Mouse (Mus musculus) heart, adult 18-20 months (tissue): ENCODE results near the gene Fam161a. TPM values are rescaled to one million over a fixed set of nuclear protein-coding genes. Genes with fewer than 3 reads are reported as not detected.
"Not testable (repeated sequence)": the region's sequence is repeated elsewhere in the genome, so short reads cannot be mapped to it uniquely, and the experiment has no call there.

Source experiments
- DNase-seq, 2 experiments: peaks; one replicate each; pipeline ENCODE4 v3.0.0; 2021 to 2022; ENCODE audit warnings: mixed read lengths in 1 of 2
- total RNA-seq, 2 experiments: library from RNA; stranded (reverse); gene quantifications; 2 replicates each; pipeline ENCODE4 v1.2.3; 2021

Gene Fam161a
- total RNA-seq, 2 experiments from 2014 or later: 1.3 to 2.6 TPM

- DNase-seq: no peak
Measured at GRCm38 (mm10) chr11:23049642-23050041, 42.3 kb downstream of the Fam161a start.

DNA sequence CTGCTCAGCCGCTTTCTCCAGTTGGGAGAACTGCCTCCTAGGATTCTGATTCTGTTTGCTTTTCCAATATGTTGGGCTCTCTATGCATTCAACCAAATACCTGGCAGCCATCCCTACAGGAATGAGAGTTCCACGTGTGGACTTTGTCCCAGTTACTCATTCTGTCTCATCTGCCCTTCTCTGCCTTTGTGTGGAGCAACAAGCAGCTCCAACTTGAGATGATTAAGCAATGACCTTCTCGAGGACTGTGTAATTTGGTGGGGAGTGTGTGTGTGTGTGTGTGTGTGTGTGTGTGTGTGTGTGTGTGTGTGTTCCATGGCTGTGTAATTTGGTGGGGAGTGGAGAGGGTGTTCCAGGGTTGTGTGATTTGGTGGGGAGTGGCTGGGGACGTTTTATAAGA lies 45.0 kb downstream of the Fam161a start:
- DNase-seq: no peak

- no peak for DNase-seq
Measured at GRCm38 (mm10) chr11:23063153-23063552, 55.8 kb downstream of the Fam161a start.

- DNase-seq: no peak
Measured at GRCm38 (mm10) chr11:23063857-23064256, 56.5 kb downstream of the Fam161a start.

DNA sequence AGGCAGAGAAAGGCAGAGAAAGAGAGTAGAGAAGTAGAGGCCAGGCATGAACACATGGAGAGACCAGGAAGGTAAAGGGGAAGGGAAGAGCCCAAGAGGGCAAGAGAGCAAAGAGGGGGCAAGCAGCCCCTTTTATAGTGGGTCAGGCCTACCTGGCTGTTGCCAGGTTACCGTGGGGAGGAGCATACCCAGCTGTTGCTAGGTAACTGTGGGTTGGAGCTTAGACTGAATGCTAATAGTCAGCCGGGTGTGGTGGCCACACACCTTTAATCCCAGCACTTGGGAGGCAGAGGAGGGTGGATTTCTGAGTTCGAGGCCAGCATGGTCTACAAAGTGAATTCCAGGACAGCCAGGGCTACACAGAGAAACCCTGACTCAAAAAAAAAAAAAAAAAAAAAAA lies 56.9 kb downstream of the Fam161a start:
- not testable (repeated sequence) for DNase-seq

DNA sequence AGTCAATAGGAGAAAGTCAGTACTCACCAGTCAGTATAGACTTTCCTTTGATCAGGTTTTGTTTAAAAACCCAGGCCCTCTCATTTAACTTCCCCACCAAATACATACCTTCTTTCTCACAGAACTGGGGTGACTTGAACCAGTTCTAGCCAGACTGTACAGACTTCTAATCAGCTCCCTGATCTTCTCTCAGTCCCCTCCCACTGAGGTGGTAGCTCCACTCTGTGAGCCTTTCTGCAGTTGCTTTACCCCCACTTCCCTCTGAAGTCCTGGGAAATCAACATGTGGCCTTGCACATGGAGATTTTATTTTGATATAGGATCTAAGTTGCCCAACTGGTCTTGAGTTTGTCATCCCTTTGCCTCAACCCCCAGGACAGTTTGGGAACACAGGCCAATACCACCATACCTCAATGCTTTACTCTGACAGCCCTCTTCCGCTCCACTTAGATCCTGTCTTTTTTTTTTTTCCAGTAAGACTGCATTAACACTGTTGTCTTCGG lies 57.9 kb downstream of the Fam161a start:
- DNase-seq: no peak

DNA sequence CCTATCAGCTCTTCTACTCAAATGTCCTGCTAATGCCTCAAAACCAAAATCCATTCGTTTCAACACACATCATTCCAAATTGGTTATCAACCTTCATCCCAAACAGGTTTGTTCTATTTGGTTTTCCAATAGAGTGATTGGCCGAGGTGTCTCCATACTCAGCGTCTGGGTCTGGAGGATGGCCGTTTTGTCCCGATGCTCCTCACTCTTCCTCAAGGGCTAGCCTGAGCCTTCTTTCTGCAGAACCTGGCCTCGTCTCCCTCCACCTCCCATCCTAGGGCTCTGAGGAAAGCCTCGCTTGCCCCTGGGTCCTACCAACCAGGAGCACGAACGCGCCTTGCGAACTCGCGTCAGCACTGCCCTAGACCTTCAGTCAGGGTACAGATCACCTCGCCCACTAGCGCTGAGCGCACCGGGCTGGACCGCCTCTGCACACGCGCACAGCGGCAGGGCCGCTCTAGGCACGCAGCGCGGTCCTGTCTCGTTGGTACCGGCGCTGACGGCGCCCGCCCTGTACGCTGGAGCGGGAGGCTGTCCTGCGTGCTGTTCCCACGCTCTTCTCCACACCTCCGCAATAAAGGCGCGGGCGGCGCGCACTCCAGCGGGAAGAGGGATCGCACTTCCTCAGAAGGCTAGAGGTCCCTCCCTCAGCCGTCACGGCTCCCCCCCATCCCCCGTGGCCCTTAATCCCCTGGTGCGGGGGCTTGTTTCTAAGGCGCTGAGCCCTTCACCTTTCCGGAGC lies 60.2 kb downstream of the Fam161a start:
- peak; percentile 88 to 93 for DNase-seq

DNA sequence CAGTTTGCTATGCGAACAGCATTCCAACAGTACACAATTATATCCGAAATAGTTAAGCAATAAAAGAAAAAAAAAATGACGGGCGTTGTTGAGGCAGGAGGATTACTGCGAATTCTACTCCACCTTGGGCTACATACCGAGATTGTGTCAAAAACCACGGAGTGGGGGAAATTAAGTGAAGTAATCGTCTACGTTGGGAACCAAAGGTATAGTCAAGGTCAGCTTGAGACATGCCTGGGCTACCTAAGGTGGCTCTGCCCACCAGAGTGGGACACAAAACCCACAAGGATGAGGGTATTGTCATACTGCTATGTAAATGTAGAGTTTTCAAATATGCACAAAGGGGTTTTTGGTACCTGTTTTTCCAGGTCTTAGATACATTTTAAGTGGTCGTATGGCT lies 60.9 kb downstream of the Fam161a start:
- no peak for DNase-seq

- not testable (repeated sequence) for DNase-seq
Measured at GRCm38 (mm10) chr11:23068986-23069385, 61.7 kb downstream of the Fam161a start.

DNA sequence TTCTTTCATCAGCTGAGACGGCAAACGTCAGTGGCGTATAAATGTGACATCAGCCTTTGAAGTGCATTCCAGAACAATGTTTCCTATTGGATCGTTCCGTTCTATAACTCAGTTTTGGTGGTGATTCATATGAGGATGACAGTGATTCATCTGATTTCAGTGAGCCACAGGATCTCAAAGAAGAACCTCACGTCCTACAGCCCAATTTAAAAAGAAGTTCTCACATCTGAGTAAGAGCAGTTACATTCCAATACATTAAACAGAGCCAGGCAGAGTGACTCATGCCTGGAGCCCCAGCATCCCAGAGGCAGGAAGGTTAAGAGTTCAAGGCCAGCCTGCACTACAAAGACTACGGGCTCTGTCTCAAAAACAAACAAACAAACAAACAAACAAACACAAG lies 67.5 kb downstream of the Fam161a start:
- no peak for DNase-seq

DNA sequence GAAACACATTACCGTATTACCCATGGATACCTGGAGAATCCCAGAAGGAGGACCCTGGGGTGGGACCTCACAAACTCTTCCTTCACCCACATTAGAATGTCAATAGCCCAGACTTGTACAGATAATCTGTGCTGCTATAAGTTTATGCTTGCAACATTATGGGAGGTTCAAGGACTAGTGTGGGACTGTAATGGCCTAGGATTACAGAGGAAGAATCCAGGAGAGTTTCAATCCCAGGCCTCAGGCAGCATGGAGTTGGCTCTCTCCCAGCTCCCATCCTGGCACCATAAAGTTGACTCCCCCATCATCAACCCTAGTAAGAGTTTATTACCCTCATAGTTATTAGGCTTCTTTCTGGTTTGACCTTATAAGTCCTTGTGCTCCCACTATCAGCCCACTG lies 71.2 kb downstream of the Fam161a start:
- DNase-seq: no peak

Other genes starting within 250 kb of the Fam161a start
- gene B3gnt2, start 146.6 kb upstream of the Fam161a start, total RNA-seq: 1 to 10 TPM; 2.4 to 5.9 TPM
- 10 to 100 TPM; 18.5 to 19.3 TPM for gene Zrsr1, start 35.5 kb upstream of the Fam161a start, total RNA-seq
- gene Gm28048, start 25.4 kb upstream of the Fam161a start, total RNA-seq: 1 to 10 TPM; 4.7 to 5.3 TPM
- gene Commd1, start 25.1 kb upstream of the Fam161a start, total RNA-seq: 100 to 1,000 TPM; 154 to 162 TPM
- 100 to 1,000 TPM; 136 to 137 TPM for gene Cct4, start 17.0 kb upstream of the Fam161a start, total RNA-seq
- 10 to 100 TPM; 36.0 to 40.6 TPM for gene Xpo1, start 248.5 kb downstream of the Fam161a start, total RNA-seq